8 mouse cellular contexts compared by ENCODE assay signal in genomic region chr8:69654358-69654981, GRCm38 (mm10). TPM values are rescaled to one million over a fixed set of nuclear protein-coding genes. Genes with fewer than 3 reads are reported as not detected.
DNase-seq lines count a peak whose midpoint lies in the region; ATAC-seq and TF ChIP-seq lines count a peak whose summit lies in the region.

Zfp964 (plus strand) TSS chr8:69654479.

- ATAC-seq in Patski: peak; percentile 100
- peak; percentile 100 for ATAC-seq in hindbrain, embryonic 13.5 days (ENCODE audit: low FRiP score)

- H3K27me3 ChIP-seq in Patski: no peaks in the 10 kb centered on the region
- H3K27me3 ChIP-seq in hindbrain, embryonic 13.5 days: 0 out of 2 replicates have a peak, but pooled peaks cover 2% of the 10 kb centered on the region

- peak within 1 kb of the TSS; percentile 69 for H3K4me3 ChIP-seq in hindbrain, embryonic 13.5 days

- in situ Hi-C loops in Patski (cut with MboI; ENCODE audit: low pct_unique_long_range_greater_than_20kb): no loop called here

- WGBS in hindbrain, embryonic 13.5 days: under 1% methylated on average over 55 of the region's 55 CpGs

- POLR2A ChIA-PET in Patski (lab: Charles Lee): interaction anchor here (0.8 to 1.0 kb wide), 2 partner anchors 29 to 247 kb away, joined by 3 read pairs; partner anchors contain the start of gene Zfp868

- DNase-seq in Patski (ENCODE audit: low read depth, low spot score): peak; percentile 75
- DNase-seq in cerebellum, postnatal 14 days: peak; percentile 95
- peak; percentile 84 to 90 for DNase-seq in frontal cortex, postnatal 14 days (ENCODE audit: low spot score in 2 of 2)
- peak; percentile 81 to 88 for DNase-seq in layer of hippocampus, postnatal 25 days (ENCODE audit: extremely low spot score in 1 of 2, low spot score in 1 of 2)
- peak; percentile 95 for DNase-seq in lung, postnatal 25 days (ENCODE audit: low spot score)
- DNase-seq in retina, embryonic 14.5 days (ENCODE audit: low spot score): peak; percentile 96
- DNase-seq in thymus, postnatal 4 days: peak; percentile 85

- 0 out of 2 replicates have a peak, but pooled peaks cover 5% of the 10 kb centered on the region for H3K36me3 ChIP-seq in hindbrain, embryonic 13.5 days

- H3K9me3 ChIP-seq in hindbrain, embryonic 13.5 days: peaks cover under 1% of the 10 kb centered on the region; the same call in 1 of the 2 replicates

- CTCF ChIA-PET in Patski (lab: Charles Lee): interaction anchor here (1.2 kb wide), 1 partner anchor 29 kb away, joined by 6 read pairs; the partner anchor contains the start of gene Zfp868

- peak within 1 kb of the TSS; percentile 90 for H3K27ac ChIP-seq in hindbrain, embryonic 13.5 days

- H3K9ac ChIP-seq in hindbrain, embryonic 13.5 days: peak within 1 kb of the TSS; percentile 82

- H3K4me1 ChIP-seq in hindbrain, embryonic 13.5 days (replicated peaks): peaks cover 10% of the 10 kb centered on the region

- TF ChIP-seq CTCF in Patski (IDR thresholded peaks at IDR 0.05): no peak

- H3K4me2 ChIP-seq in hindbrain, embryonic 13.5 days: peak within 1 kb of the TSS; percentile 65

RNA-seq across cellular contexts. Expression of gene Zfp964, which starts in this region (rescaled TPM):
- 3.0 TPM for polyA plus RNA-seq in Patski (2021)
- 2.4 and 3.0 TPM in 2 replicates for polyA plus RNA-seq in hindbrain, embryonic 13.5 days (2015; fragmentation: Nextera tagmentation; extraction: Ambion mirVana)
- 1 to 10 TPM; 4.3 to 5.5 TPM for total RNA-seq in layer of hippocampus, postnatal 25 days (2021)

Comparison
In these comparisons a context has a peak if more than half of its experiments do, and no peak if none do; other contexts are left out.
1. Peak in every context shown above with its lines: DNase-seq, ATAC-seq, H3K4me3 ChIP-seq and H3K27ac ChIP-seq.